Mouse (Mus musculus): ENCODE measurements at regions not wholly inside any gene's neighbourhood (a gene's known extent, or its start where the extent isn't known, plus 50 kb on each side); places are given as distances from the start of the nearest gene placed in this dataset.

DNA sequence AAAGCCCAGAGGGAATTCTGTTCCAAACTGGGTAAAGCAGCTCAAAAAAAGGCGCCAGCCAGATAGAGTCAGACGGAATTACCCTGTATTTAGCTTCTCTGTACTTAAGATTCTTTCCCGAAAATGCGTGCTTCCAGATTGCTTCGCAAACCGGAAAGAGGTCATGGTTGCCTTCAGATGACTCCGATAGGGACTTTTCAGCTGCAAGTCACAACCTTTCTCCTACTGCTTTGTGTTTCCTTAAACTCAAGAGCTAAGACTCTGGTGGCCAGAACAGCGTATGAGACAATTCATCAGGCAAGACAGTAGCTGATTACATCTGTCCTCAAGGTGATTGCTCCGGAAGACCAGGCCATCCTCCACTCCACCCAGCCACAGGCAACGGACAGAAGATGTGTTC, 53.8 kb upstream of the Hif1a start:
- H3K4me2 ChIP-seq (ENCODE audit: low read depth, low read length) = no peak overlapping the region
- no peaks in the 10 kb centered on the region for H3K27me3 ChIP-seq (ENCODE audit: insufficient read depth, low read length)
- no peak for TF ChIP-seq EP300 (IDR thresholded peaks at IDR 0.05; ENCODE audit: low read depth)
- no peak for TF ChIP-seq CTCF (IDR thresholded peaks at IDR 0.05; ENCODE audit: low read depth)
- WGBS (ENCODE audit: insufficient replicate concordance) = 75% methylated on average over 10 of the region's 10 CpGs
- no peak overlapping the region for H3K27ac ChIP-seq (ENCODE audit: low read depth)
- no peak overlapping the region for H3K4me3 ChIP-seq (ENCODE audit: low read depth, low read length)
- H3K9ac ChIP-seq (replicated peaks) = no peak overlapping the region
- DNase-seq (no peak), ATAC-seq (no peak)
- H3K4me1 ChIP-seq (ENCODE audit: insufficient read depth) = no peaks in the 10 kb centered on the region
- H3K36me3 ChIP-seq (replicated peaks; ENCODE audit: insufficient read depth, low read length) = no peaks in the 10 kb centered on the region
- H3K9me3 ChIP-seq (ENCODE audit: low read length) = no peaks in the 10 kb centered on the region

DNA sequence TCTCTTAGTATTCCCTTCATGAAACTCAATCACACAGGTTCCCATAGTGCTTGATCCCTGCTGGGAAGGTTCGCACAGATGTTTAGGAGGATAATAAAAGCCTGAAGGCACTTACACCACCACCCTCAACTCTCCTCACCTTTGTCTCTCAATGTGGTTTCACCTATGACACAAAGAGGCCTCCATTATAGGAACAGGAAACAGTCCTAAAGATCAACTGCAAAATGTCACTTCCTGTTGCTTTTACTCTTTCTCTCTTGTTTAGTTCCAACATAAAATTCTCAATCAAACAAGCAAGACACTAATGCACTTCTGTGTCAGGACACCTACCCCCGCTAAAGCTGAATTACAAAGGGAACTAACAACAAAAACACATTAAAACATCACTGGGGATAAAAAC, 50.3 kb upstream of the Hif1a start:
- ATAC-seq (no peak), DNase-seq (no peak)
- Histone ChIP-seq H3K27ac (ENCODE audit: low read depth) (no peak overlapping the region), H3K9me3 (ENCODE audit: low read length) (no peaks in the 10 kb centered on the region), H3K27me3 (ENCODE audit: insufficient read depth, low read length) (no peaks in the 10 kb centered on the region), H3K4me1 (ENCODE audit: insufficient read depth) (no peaks in the 10 kb centered on the region), H3K36me3 (replicated peaks; ENCODE audit: insufficient read depth, low read length) (no peaks in the 10 kb centered on the region), H3K4me3 (ENCODE audit: low read depth, low read length) (no peak overlapping the region), H3K4me2 (ENCODE audit: low read depth, low read length) (no peak overlapping the region), H3K9ac (replicated peaks) (no peak overlapping the region)
- TF ChIP-seq EP300 (IDR thresholded peaks at IDR 0.05; ENCODE audit: low read depth) (no peak), CTCF (IDR thresholded peaks at IDR 0.05; ENCODE audit: low read depth) (no peak)
- WGBS (ENCODE audit: insufficient replicate concordance) = 85% methylated on average over 2 of the region's 2 CpGs
